14 mouse cellular contexts compared by ENCODE assay signal in the genomic region with DNA sequence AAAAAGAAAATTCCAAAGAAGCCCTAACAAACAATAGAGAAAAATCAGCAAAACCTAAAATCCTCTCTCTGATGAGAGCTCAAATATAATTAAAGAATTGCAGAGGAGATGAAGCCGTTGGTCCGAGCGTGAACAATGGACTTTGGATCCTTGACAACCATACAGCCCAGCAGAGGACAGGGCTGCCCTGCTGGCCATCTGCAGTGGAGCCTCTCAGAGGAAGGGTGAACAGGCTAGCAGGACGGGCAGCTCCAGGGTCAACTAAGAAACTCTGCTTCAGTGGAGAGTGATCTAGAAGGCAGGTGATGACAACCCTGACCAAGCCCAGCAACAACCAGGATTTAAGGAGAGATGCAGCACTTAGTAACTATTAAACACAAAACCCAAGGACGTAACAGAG. TPM values are rescaled to one million over a fixed set of nuclear protein-coding genes. Genes with fewer than 3 reads are reported as not detected.
DNase-seq lines count a peak whose midpoint lies in the region; ATAC-seq and TF ChIP-seq lines count a peak whose summit lies in the region.
"Had no signal": no experiment of that assay in that cellular context is flagged by ENCODE, and none has a peak within 500 bp of the region (broad histone marks: within the 10 kb centered on the region; RNA-seq: fewer than 3 reads in every experiment).

No protein-coding gene starts in this region.

- H3K36me3 ChIP-seq in hindbrain, postnatal 0 days (ENCODE audit: insufficient read depth, low read length), result peaks cover 13% of the 10 kb centered on the region
- H3K36me3 ChIP-seq in hindbrain, embryonic 11.5 days (ENCODE audit: control insufficient read depth, insufficient read depth, low read length), result peaks cover 3% of the 10 kb centered on the region; the same call in 1 of the 2 replicates
- peaks cover 16% of the 10 kb centered on the region for H3K36me3 ChIP-seq in stomach, postnatal 0 days (ENCODE audit: control insufficient read depth, insufficient read depth, low read length)

- peak; percentile 75 for ATAC-seq in cerebellum, adult (ENCODE audit: insufficient number of reproducible peaks, low FRiP score, low TSS enrichment)
- no peak for ATAC-seq in hindbrain, postnatal 0 days
- ATAC-seq in hindbrain, embryonic 11.5 days (ENCODE audit: low FRiP score), result no peak
- ATAC-seq in inflammation-experienced regulatory T-cells, adult 6 months, result no peak
- no peak for ATAC-seq in stomach, postnatal 0 days (ENCODE audit: low FRiP score, low TSS enrichment)
- ATAC-seq: forebrain, postnatal 0 days had no signal

- WGBS in hindbrain, postnatal 0 days, result 34% methylated on average over 5 of the region's 5 CpGs
- 78% methylated on average over 5 of the region's 5 CpGs for WGBS in hindbrain, embryonic 11.5 days
- WGBS in stomach, postnatal 0 days, result 59% methylated on average over 5 of the region's 5 CpGs

- H3K4me2 ChIP-seq in hindbrain, postnatal 0 days (ENCODE audit: low read depth, low read length), result no peak overlapping the region
- H3K4me2 ChIP-seq in hindbrain, embryonic 11.5 days (replicated peaks; ENCODE audit: low read depth, low read length), result no peak overlapping the region
- H3K4me2 ChIP-seq in stomach, postnatal 0 days (replicated peaks; ENCODE audit: low read depth), result no peak overlapping the region
- H3K4me2 ChIP-seq: embryonic facial prominence, embryonic 15.5 days had no signal

- TF ChIP-seq CTCF in hindbrain, postnatal 0 days (IDR thresholded peaks at IDR 0.05; ENCODE audit: low read depth), result peak; percentile 16; the same call in 1 of the 2 replicates
- TF ChIP-seq CTCF in stomach, postnatal 0 days (IDR thresholded peaks at IDR 0.05; ENCODE audit: low read depth), result no peak

- H3K27ac ChIP-seq in hindbrain, postnatal 0 days, result no peak overlapping the region
- H3K27ac ChIP-seq in hindbrain, embryonic 11.5 days (ENCODE audit: low read depth, low read length), result no peak overlapping the region
- no peak overlapping the region for H3K27ac ChIP-seq in stomach, postnatal 0 days (replicated peaks)
- H3K27ac ChIP-seq: embryonic facial prominence, embryonic 15.5 days had no signal

- no peaks in the 10 kb centered on the region for H3K27me3 ChIP-seq in hindbrain, postnatal 0 days (ENCODE audit: insufficient read depth, low read length)
- no peaks in the 10 kb centered on the region for H3K27me3 ChIP-seq in hindbrain, embryonic 11.5 days (ENCODE audit: control insufficient read depth, insufficient read depth, low read length)
- H3K27me3 ChIP-seq in stomach, postnatal 0 days (ENCODE audit: control insufficient read depth, insufficient read depth, low read length), result no peaks in the 10 kb centered on the region
- H3K27me3 ChIP-seq: embryonic facial prominence, embryonic 15.5 days had no signal

- H3K4me3 ChIP-seq in hindbrain, postnatal 0 days (ENCODE audit: low read length), result no peak overlapping the region
- H3K4me3 ChIP-seq in hindbrain, embryonic 11.5 days (ENCODE audit: low read depth, low read length), result no peak overlapping the region
- H3K4me3 ChIP-seq in stomach, postnatal 0 days (ENCODE audit: low read depth, low read length), result no peak overlapping the region
- H3K4me3 ChIP-seq: embryonic facial prominence, embryonic 15.5 days; myocyte had no signal

- 0 out of 2 replicates have a peak, but pooled peaks cover 4% of the 10 kb centered on the region for H3K4me1 ChIP-seq in hindbrain, postnatal 0 days (ENCODE audit: insufficient read depth, low read length)
- no peaks in the 10 kb centered on the region for H3K4me1 ChIP-seq in hindbrain, embryonic 11.5 days (replicated peaks; ENCODE audit: control insufficient read depth, insufficient read depth, low read length)
- no peaks in the 10 kb centered on the region for H3K4me1 ChIP-seq in stomach, postnatal 0 days (replicated peaks; ENCODE audit: control insufficient read depth, insufficient read depth)

- H3K9ac ChIP-seq in hindbrain, postnatal 0 days (replicated peaks; ENCODE audit: low read length), result no peak overlapping the region
- H3K9ac ChIP-seq in hindbrain, embryonic 11.5 days (ENCODE audit: low read depth, low read length), result no peak overlapping the region
- H3K9ac ChIP-seq in stomach, postnatal 0 days (ENCODE audit: low read length), result no peak overlapping the region
- H3K9ac ChIP-seq: embryonic facial prominence, embryonic 15.5 days; forebrain, postnatal 0 days had no signal

- TF ChIP-seq EP300 in stomach, postnatal 0 days (optimal IDR thresholded peaks at IDR 0.05), result no peak

- no peak for DNase-seq in cerebellum, postnatal 4 days (ENCODE audit: low spot score in 2 of 2)
- DNase-seq in hindbrain, postnatal 0 days (ENCODE audit: low spot score), result no peak
- DNase-seq in hindbrain, embryonic 11.5 days (ENCODE audit: low spot score), result no peak
- peak; percentile 35 for DNase-seq in MN1 (ENCODE audit: low spot score)
- DNase-seq in kidney, postnatal 10 days, result peak; percentile 27
- no peak for DNase-seq in stomach, postnatal 0 days (ENCODE audit: low spot score)
- DNase-seq: adrenal gland, postnatal 25 days; forebrain, postnatal 0 days; heart, postnatal 14 days; lung, postnatal 4 days had no signal

- H3K9me3 ChIP-seq in hindbrain, postnatal 0 days (ENCODE audit: low read length), result no peaks in the 10 kb centered on the region
- no peaks in the 10 kb centered on the region for H3K9me3 ChIP-seq in hindbrain, embryonic 11.5 days (ENCODE audit: control insufficient read depth, low read length)
- H3K9me3 ChIP-seq in stomach, postnatal 0 days (ENCODE audit: control insufficient read depth, low read length), result no peaks in the 10 kb centered on the region
- H3K9me3 ChIP-seq: embryonic facial prominence, embryonic 15.5 days had no signal

RNA-seq across cellular contexts. Expression of gene Cand1, which starts 18.2 kb away (rescaled TPM):
- total RNA-seq in hindbrain, postnatal 0 days (2014; rRNA removed), result 117 and 134 TPM in 2 replicates
- polyA plus RNA-seq in hindbrain, postnatal 0 days (2015; fragmentation: Nextera tagmentation; extraction: Ambion mirVana), result 29.6 and 32.7 TPM in 2 replicates
- polyA plus RNA-seq in hindbrain, embryonic 11.5 days (2014; fragmentation: Nextera tagmentation; extraction: Ambion mirVana), result 95.0 and 116 TPM in 2 replicates
- 10 to 100 TPM; 19.8 to 22.7 (median 20.4) TPM for polyA plus RNA-seq in inflammation-experienced regulatory T-cells, adult 6 months (2017; shearing (Covaris generic))
- polyA plus RNA-seq in stomach, postnatal 0 days (2015; fragmentation: Nextera tagmentation; extraction: Ambion mirVana), result 15.0 and 16.5 TPM in 2 replicates

Comparison
In these comparisons a context has a peak if more than half of its experiments do, and no peak if none do; other contexts are left out.
1. DNase-seq: peak in MN1 (single experiment) and kidney, postnatal 10 days (single experiment); none in cerebellum, postnatal 4 days (0 of 2), hindbrain, postnatal 0 days (single experiment), hindbrain, embryonic 11.5 days (single experiment) and stomach, postnatal 0 days (single experiment).